Mouse (Mus musculus) WW6 (cell line): ENCODE results near the gene Ncam2.

Experiments used
- DNase-seq: peaks from one replicate; pipeline ENCODE4 v3.0.0-alpha.2; 2013; ENCODE audit warnings: low read depth, low spot score

Ncam2 gene

GRCm38 (mm10) chr16:81200201-81201071 is at the start of gene Ncam2:
Ncam2 (plus strand) TSS chr16:81200697.
- peak; percentile 55 for DNase-seq

- no peak for DNase-seq
Measured at GRCm38 (mm10) chr16:81170828-81171227, 29.7 kb upstream of the Ncam2 start.

- peak; percentile 11 for DNase-seq
Measured at GRCm38 (mm10) chr16:81175302-81175943, 25.1 kb upstream of the Ncam2 start.

GRCm38 (mm10) chr16:81179801-81180200 is 20.7 kb upstream of the Ncam2 start:
- DNase-seq = no peak

GRCm38 (mm10) chr16:81187579-81188179 is 12.8 kb upstream of the Ncam2 start:
- DNase-seq = no peak

GRCm38 (mm10) chr16:81191621-81192020 is 8.9 kb upstream of the Ncam2 start:
- no peak for DNase-seq

- DNase-seq = no peak
Measured at GRCm38 (mm10) chr16:81192607-81193006, 7.9 kb upstream of the Ncam2 start.

- DNase-seq = no peak
Measured at GRCm38 (mm10) chr16:81199467-81199866, 1.0 kb upstream of the Ncam2 start.

- DNase-seq = no peak
Measured at GRCm38 (mm10) chr16:81201471-81201870, 974 bp downstream of the Ncam2 start.

- DNase-seq = no peak
Measured at GRCm38 (mm10) chr16:81201992-81202391, 1.5 kb downstream of the Ncam2 start.

- no peak for DNase-seq
Measured at GRCm38 (mm10) chr16:81202721-81203161, 2.2 kb downstream of the Ncam2 start.

GRCm38 (mm10) chr16:81204405-81205034 is 4.0 kb downstream of the Ncam2 start:
- DNase-seq = no peak

GRCm38 (mm10) chr16:81221176-81221575 is 20.7 kb downstream of the Ncam2 start:
- no peak for DNase-seq

- no peak for DNase-seq
Measured at GRCm38 (mm10) chr16:81223841-81224240, 23.3 kb downstream of the Ncam2 start.

- no peak for DNase-seq
Measured at GRCm38 (mm10) chr16:81224253-81224652, 23.8 kb downstream of the Ncam2 start.

- no peak for DNase-seq
Measured at GRCm38 (mm10) chr16:81254875-81255274, 54.4 kb downstream of the Ncam2 start.

GRCm38 (mm10) chr16:81260429-81260828 is 59.9 kb downstream of the Ncam2 start:
- DNase-seq = no peak

- no peak for DNase-seq
Measured at GRCm38 (mm10) chr16:81273597-81274360, 73.3 kb downstream of the Ncam2 start.

- peak; percentile 14 for DNase-seq
Measured at GRCm38 (mm10) chr16:81284241-81284640, 83.7 kb downstream of the Ncam2 start.

- no peak for DNase-seq
Measured at GRCm38 (mm10) chr16:81284859-81285837, 84.7 kb downstream of the Ncam2 start.
